Mouse (Mus musculus) embryonic facial prominence, embryonic 14.5 days (tissue): Measurements from ENCODE around the gene Dhx16. TPM values are rescaled to one million over a fixed set of nuclear protein-coding genes. Genes with fewer than 3 reads are reported as not detected.
"Not testable (repeated sequence)": the region's sequence is repeated elsewhere in the genome, so short reads cannot be mapped to it uniquely, and the experiment has no call there.

Experiments used
- ATAC-seq: fragments of 200-750 bp; cut with Nextera tagmentation; 2 replicates; pipeline ENCODE4 v1.8.0; 2017; ENCODE audit warnings: low read depth, moderate number of reproducible peaks, moderate TSS enrichment
- DNase-seq: peaks from one replicate; pipeline ENCODE4 v3.0.0-alpha.2; 2015; ENCODE audit warnings: low spot score
- H3K27ac ChIP-seq: fragments of 300-500 bp; sonication (generic); replicated peaks from 2 replicates; pipeline ENCODE4 v1.5.1; 2014; ENCODE audit warnings: low read depth, mild to moderate bottlenecking, low read length, moderate library complexity
- H3K27me3 ChIP-seq: fragments of 300-500 bp; sonication (generic); replicated peaks from 2 replicates; pipeline ENCODE4 v1.6.1; 2014; ENCODE audit warnings: low read length; ENCODE audit not compliant: control insufficient read depth, insufficient read depth
- H3K36me3 ChIP-seq: fragments of 300-500 bp; sonication (generic); 2 replicates; pipeline ENCODE4 v1.6.1; 2014; ENCODE audit warnings: low read length, mixed read lengths; ENCODE audit not compliant: control insufficient read depth, insufficient read depth
- H3K4me1 ChIP-seq: fragments of 300-500 bp; sonication (generic); 2 replicates; pipeline ENCODE4 v1.6.1; 2014; ENCODE audit warnings: antibody characterized with exemption, low read length; ENCODE audit not compliant: control insufficient read depth, insufficient read depth
- H3K4me2 ChIP-seq: fragments of 300-500 bp; sonication (generic); 2 replicates; pipeline ENCODE4 v1.6.1; 2014; ENCODE audit warnings: low read depth, mild to moderate bottlenecking, low read length, moderate library complexity, mixed read lengths
- H3K4me3 ChIP-seq: fragments of 300-500 bp; sonication (generic); 2 replicates; pipeline ENCODE4 v1.5.1; 2014; ENCODE audit warnings: low read depth, mild to moderate bottlenecking, low read length
- H3K9ac ChIP-seq: fragments of 300-500 bp; sonication (generic); 2 replicates; pipeline ENCODE4 v1.6.1; 2014; ENCODE audit warnings: low read depth, mild to moderate bottlenecking, low read length, moderate library complexity, mixed read lengths
- H3K9me3 ChIP-seq: fragments of 300-500 bp; sonication (generic); 2 replicates; pipeline ENCODE4 v1.6.1; 2016; ENCODE audit warnings: low read length; ENCODE audit not compliant: control insufficient read depth
- WGBS: fragments of 180-500 bp; shearing (Covaris S2); extraction: QIAGEN DNeasy Blood & Tissue Kit; methylation state at CpG from one replicate; pipeline ENCODE4 v1.1.7; 2014; 5-methylcytosine and 5-hydroxymethylcytosine counted together
- microRNA counts: library from miRNA; unstranded; fragments of <30 nt; microRNA quantifications from one replicate; lab custom pipeline; 2017
- microRNA-seq: library from miRNA; unstranded; fragments of <30 nt; microRNA quantifications from one replicate; pipeline ENCODE4, GENCODE M21; 2016; ENCODE audit warnings: borderline number of aligned reads
- polyA plus RNA-seq: library from polyadenylated mRNA; unstranded; fragments of >200 nt; fragmentation: Nextera tagmentation; extraction: Ambion mirVana; gene quantifications from 2 replicates; pipeline ENCODE4 v1.2.1, GENCODE M21; 2014

Dhx16 gene
- polyA plus RNA-seq, 1 experiment from 2014 or later = 40.2 TPM

DNA sequence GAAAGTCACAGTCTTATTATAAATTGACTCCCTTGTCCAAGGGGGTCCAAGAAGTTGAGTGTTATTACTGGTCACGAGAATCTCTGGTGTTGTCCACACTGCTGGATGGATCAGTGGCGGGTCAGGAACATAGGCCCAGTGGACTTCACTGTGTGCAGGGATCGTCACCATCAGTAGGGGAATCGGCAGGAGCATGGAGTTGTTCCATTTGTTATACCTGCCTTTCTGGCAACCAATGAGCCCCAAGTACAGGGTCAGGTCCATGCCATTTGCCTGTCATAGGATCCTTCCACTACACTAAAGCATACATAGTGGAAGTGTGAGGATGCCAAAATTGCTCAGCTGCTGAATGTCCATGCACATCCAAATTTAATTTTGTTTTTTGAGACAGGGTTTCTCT lies 53.0 kb downstream of the Dhx16 start:
- no peak overlapping the region for H3K4me2 ChIP-seq
- no peak overlapping the region for H3K9ac ChIP-seq
- H3K4me1 ChIP-seq = no peaks in the 10 kb centered on the region
- no peaks in the 10 kb centered on the region for H3K9me3 ChIP-seq
- DNase-seq (no peak), ATAC-seq (no peak)
- no peaks in the 10 kb centered on the region for H3K27me3 ChIP-seq
- H3K4me3 ChIP-seq = no peak overlapping the region
- H3K27ac ChIP-seq = no peak overlapping the region
- H3K36me3 ChIP-seq = peaks cover 35% of the 10 kb centered on the region
- WGBS = 87% methylated on average over 4 of the region's 4 CpGs

DNA sequence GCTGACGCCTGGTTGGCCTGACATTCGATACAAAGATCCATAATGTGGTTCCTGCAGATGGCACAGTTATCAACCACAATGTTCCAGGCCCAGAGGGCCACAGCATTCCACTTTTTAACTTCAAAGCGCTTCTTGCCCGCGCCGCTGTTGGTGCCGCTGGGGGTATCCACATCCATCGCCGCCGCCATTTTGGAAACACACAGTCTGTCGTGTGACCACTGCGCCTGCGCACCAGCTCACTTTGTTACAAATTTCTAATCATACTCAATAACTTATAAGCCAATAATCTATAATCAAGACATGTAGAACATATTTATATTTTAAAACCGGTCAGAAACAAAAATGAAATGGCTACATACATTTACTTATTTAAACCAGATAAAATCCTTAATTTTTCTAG lies 56.1 kb downstream of the Dhx16 start:
- H3K4me2 ChIP-seq, H3K4me1 ChIP-seq, H3K27ac ChIP-seq, H3K9me3 ChIP-seq, ATAC-seq, H3K27me3 ChIP-seq, H3K36me3 ChIP-seq, H3K4me3 ChIP-seq, DNase-seq, H3K9ac ChIP-seq: not testable (repeated sequence)
- 83% methylated on average over 14 of the region's 14 CpGs for WGBS

- Histone ChIP-seq H3K4me3 (no peak overlapping the region), H3K27me3 (no peaks in the 10 kb centered on the region), H3K9ac (no peak overlapping the region), H3K9me3 (no peaks in the 10 kb centered on the region), H3K4me1 (no peaks in the 10 kb centered on the region), H3K27ac (no peak overlapping the region), H3K4me2 (no peak overlapping the region), H3K36me3 (no peaks in the 10 kb centered on the region)
- ATAC-seq (peak; percentile 70; the same call in 1 of the 2 replicates), DNase-seq (peak; percentile 63)
- WGBS = 39% methylated on average over 2 of the region's 2 CpGs
Measured at GRCm38 (mm10) chr17:35937700-35938348, 58.2 kb downstream of the Dhx16 start.

DNA sequence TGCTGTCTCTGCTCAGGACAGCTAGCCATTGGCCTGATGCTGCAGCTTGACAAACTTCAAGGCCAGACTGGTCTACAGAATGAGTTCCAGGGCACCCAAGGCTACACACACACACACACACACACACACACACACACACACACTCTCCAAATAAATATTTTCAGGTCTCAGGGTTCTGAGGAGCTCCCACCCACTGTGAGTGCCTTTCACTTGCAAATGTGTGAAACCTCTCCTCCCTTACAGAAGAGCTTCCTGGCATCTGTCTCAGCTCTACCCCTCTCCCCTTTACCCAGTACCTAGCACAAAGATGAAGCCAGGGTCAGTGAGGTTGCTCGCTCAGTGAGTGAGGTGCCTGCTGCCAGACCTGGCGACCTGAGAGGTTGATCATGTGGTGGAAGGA lies 59.5 kb downstream of the Dhx16 start:
- DNase-seq = no peak
- Histone ChIP-seq H3K9me3 (no peaks in the 10 kb centered on the region), H3K4me3 (no peak overlapping the region), H3K36me3 (no peaks in the 10 kb centered on the region), H3K27me3 (no peaks in the 10 kb centered on the region), H3K4me2 (no peak overlapping the region), H3K27ac (no peak overlapping the region), H3K4me1 (no peaks in the 10 kb centered on the region), H3K9ac (no peak overlapping the region)
- no peak for ATAC-seq
- 55% methylated on average over 2 of the region's 2 CpGs for WGBS

DNA sequence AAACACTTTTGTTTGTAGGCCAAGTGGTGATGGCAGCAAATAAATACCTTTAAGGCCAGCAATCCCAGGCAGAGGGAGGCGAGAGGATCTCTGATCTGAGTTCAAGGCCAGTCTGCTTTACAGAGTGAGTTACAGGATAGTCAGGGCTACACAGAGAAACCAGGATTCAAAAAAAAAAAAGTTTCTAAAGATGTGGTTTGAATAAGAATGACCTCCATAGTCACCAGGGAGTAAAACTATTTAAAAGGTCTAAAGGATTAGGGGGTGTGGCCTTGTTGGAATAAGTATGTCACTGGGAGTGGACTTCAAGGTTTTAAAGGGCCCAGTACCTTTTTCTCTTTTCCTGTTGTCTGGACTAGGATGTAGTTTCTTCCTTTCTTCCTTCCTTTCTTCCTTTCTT lies 60.3 kb downstream of the Dhx16 start:
- H3K36me3 ChIP-seq = no peaks in the 10 kb centered on the region
- H3K27me3 ChIP-seq = no peaks in the 10 kb centered on the region
- no peaks in the 10 kb centered on the region for H3K9me3 ChIP-seq
- no peak overlapping the region for H3K27ac ChIP-seq
- H3K4me2 ChIP-seq = no peak overlapping the region
- ATAC-seq = no peak
- no peak overlapping the region for H3K9ac ChIP-seq
- no peak overlapping the region for H3K4me3 ChIP-seq
- 51% methylated on average over 1 of the region's 1 CpGs for WGBS
- H3K4me1 ChIP-seq = no peaks in the 10 kb centered on the region
- DNase-seq = no peak

MicroRNAs encoded within 50 kb of the gene (microRNA counts, 519-probe panel; counts per million panel counts)
- 19.3 counts per million for microRNA mmu-miR-1894-3p (lab: Ali Mortazavi, UCI)
- 1,862 counts per million, percentile 12 among the panel's probes with 10 or more counts for microRNA mmu-miR-1894-5p (lab: Ali Mortazavi, UCI)

Small RNAs within 50 kb of the gene (microRNA-seq; reads per million reads assigned to microRNA genes)
- gene Gm28033 = 1.00 reads per million
- gene Mir1894 = not detected

Other genes starting within 250 kb of the Dhx16 start
- 0.08 TPM in 2 replicates for gene Mucl3, start 236.1 kb upstream of the Dhx16 start, polyA plus RNA-seq
- gene Vars2, start 212.2 kb upstream of the Dhx16 start, polyA plus RNA-seq = 14.2 and 15.1 TPM in 2 replicates
- 34.8 and 35.3 TPM in 2 replicates for gene Gtf2h4, start 206.1 kb upstream of the Dhx16 start, polyA plus RNA-seq
- 50.6 and 54.1 TPM in 2 replicates for gene Ddr1, start 175.2 kb upstream of the Dhx16 start, polyA plus RNA-seq
- 10.1 and 10.3 TPM in 2 replicates for gene Ier3, start 58.1 kb upstream of the Dhx16 start, polyA plus RNA-seq
- 49.0 and 49.5 TPM in 2 replicates for gene Flot1, start 56.6 kb upstream of the Dhx16 start, polyA plus RNA-seq
- 736 and 832 TPM in 2 replicates for gene Tubb5, start 41.5 kb upstream of the Dhx16 start, polyA plus RNA-seq
- 10.2 and 14.8 TPM in 2 replicates for gene Mdc1, start 38.3 kb upstream of the Dhx16 start, polyA plus RNA-seq
- gene Nrm, start 18.5 kb upstream of the Dhx16 start, polyA plus RNA-seq = 47.7 and 55.4 TPM in 2 replicates
- 25.6 and 27.8 TPM in 2 replicates for gene Ppp1r18, start 14.2 kb upstream of the Dhx16 start, polyA plus RNA-seq
- gene 2310061I04Rik, start 17.6 kb downstream of the Dhx16 start, polyA plus RNA-seq = 20.5 and 21.5 TPM in 2 replicates
- 48.1 and 53.6 TPM in 2 replicates for gene Atat1, start 30.3 kb downstream of the Dhx16 start, polyA plus RNA-seq
- gene Mrps18b, start 36.6 kb downstream of the Dhx16 start, polyA plus RNA-seq = 73.3 and 76.0 TPM in 2 replicates
- gene Ppp1r10, start 36.6 kb downstream of the Dhx16 start, polyA plus RNA-seq = 29.1 and 32.5 TPM in 2 replicates
- gene Abcf1, start 89.9 kb downstream of the Dhx16 start, polyA plus RNA-seq = 72.1 and 76.4 TPM in 2 replicates
- gene Gnl1, start 100.0 kb downstream of the Dhx16 start, polyA plus RNA-seq = 39.9 and 46.3 TPM in 2 replicates
- gene Prr3, start 100.4 kb downstream of the Dhx16 start, polyA plus RNA-seq = 31.5 and 33.7 TPM in 2 replicates
- 2.2 and 2.4 TPM in 2 replicates for gene H2-T24, start 140.7 kb downstream of the Dhx16 start, polyA plus RNA-seq
- gene H2-T23, start 153.0 kb downstream of the Dhx16 start, polyA plus RNA-seq = 9.6 and 10.1 TPM in 2 replicates
- gene H2-T22, start 162.9 kb downstream of the Dhx16 start, polyA plus RNA-seq = 20.5 and 20.7 TPM in 2 replicates
- not detected in 2 replicates for gene Gm6034, start 163.1 kb downstream of the Dhx16 start, polyA plus RNA-seq
- gene Gm11127, start 178.6 kb downstream of the Dhx16 start, polyA plus RNA-seq = not detected in 2 replicates
- gene Gm19684, start 241.9 kb downstream of the Dhx16 start, polyA plus RNA-seq = not detected in 2 replicates
- not detected in 2 replicates for gene Gm7030, start 249.6 kb downstream of the Dhx16 start, polyA plus RNA-seq